Mouse (Mus musculus) thymus, adult 2 months (tissue): ENCODE measurements around the gene 2200002D01Rik.

Source experiments
- CTCF ChIP-seq: fragments of 200-500 bp; IDR thresholded peaks from 2 replicates; pipeline ENCODE4 v1.5.1; 2012; ENCODE audit warnings: mild to moderate bottlenecking, control low read depth, low read length, moderate library complexity, borderline replicate concordance; ENCODE audit not compliant: control insufficient read depth, poor library complexity, insufficient read depth; ENCODE audit errors: extremely low read depth
- POLR2A ChIP-seq: fragments of 200-500 bp; IDR thresholded peaks from 2 replicates; pipeline ENCODE4 v1.6.1; 2012; ENCODE audit warnings: mild to moderate bottlenecking, low read length, control low read depth, moderate library complexity; ENCODE audit not compliant: control insufficient read depth, poor library complexity, insufficient read depth; ENCODE audit errors: extremely low read depth

- TF ChIP-seq CTCF (no peak), POLR2A (no peak)
Observed at GRCm38 (mm10) chr7:29230560-29230959, 17.7 kb downstream of the 2200002D01Rik start.
